In genomic region chr2:144724679-144725078, GRCm38 (mm10) we compare ENCODE assay signal across 11 mouse cellular contexts.
DNase-seq lines count a peak whose midpoint lies in the region; ATAC-seq and TF ChIP-seq lines count a peak whose summit lies in the region.
"Had no signal": no experiment of that assay in that cellular context is flagged by ENCODE, and none has a peak within 500 bp of the region (broad histone marks: within the 10 kb centered on the region; RNA-seq: fewer than 3 reads in every experiment).

No protein-coding gene starts in this region.

- peak; percentile 65; the same call in 1 of the 2 replicates for ATAC-seq in hindbrain, embryonic 14.5 days (ENCODE audit: low FRiP score)
- ATAC-seq in intestine, postnatal 0 days: no peak

- no peaks in the 10 kb centered on the region for H3K9me3 ChIP-seq in hindbrain, embryonic 14.5 days (ENCODE audit: control insufficient read depth, low read length)
- no peaks in the 10 kb centered on the region for H3K9me3 ChIP-seq in hindbrain, embryonic 10.5 days
- H3K9me3 ChIP-seq in CH12.LX (replicated peaks; ENCODE audit: low read length): no peaks in the 10 kb centered on the region
- H3K9me3 ChIP-seq in intestine, postnatal 0 days (ENCODE audit: control insufficient read depth): no peaks in the 10 kb centered on the region
- H3K9me3 ChIP-seq: heart, embryonic 15.5 days had no signal

- H3K4me2 ChIP-seq in hindbrain, embryonic 14.5 days (replicated peaks): no peak overlapping the region
- H3K4me2 ChIP-seq in CH12.LX (ENCODE audit: insufficient read depth, low read depth, poor library complexity, severe bottlenecking): no peak overlapping the region
- H3K4me2 ChIP-seq in intestine, postnatal 0 days (replicated peaks; ENCODE audit: low read depth): no peak overlapping the region
- H3K4me2 ChIP-seq: heart, embryonic 15.5 days had no signal

- no peak for DNase-seq in hindbrain, embryonic 14.5 days (ENCODE audit: low spot score)
- no peak for DNase-seq in hindbrain, embryonic 10.5 days (ENCODE audit: low spot score)
- peak; percentile 40 for DNase-seq in CH12.LX (ENCODE audit: extremely low read depth)
- peak; percentile 19 for DNase-seq in Muller cell, postnatal 12 days (ENCODE audit: inconsistent ontology term)
- DNase-seq in right cerebral cortex, postnatal 4 days: no peak
- DNase-seq in gastrocnemius, postnatal 10 days: no peak
- no peak for DNase-seq in heart, adult 11 months
- DNase-seq: cerebellum, adult 11 months; thymus, postnatal 36 days had no signal

- WGBS in hindbrain, embryonic 14.5 days: 88% methylated on average over 1 of the region's 1 CpGs
- 85% methylated on average over 1 of the region's 1 CpGs for WGBS in hindbrain, embryonic 10.5 days
- 96% methylated on average over 1 of the region's 1 CpGs for WGBS in intestine, postnatal 0 days

- TF ChIP-seq CTCF in CH12.LX (conservative IDR thresholded peaks at IDR 0.05 in 1 of 2, IDR thresholded peaks at IDR 0.05 in 1 of 2; ENCODE audit: low read depth in 2 of 2, low read length in 2 of 2): peak in 1 of 2 experiments; percentile 70; a peak in 3 of 4 replicates
- TF ChIP-seq CTCF in intestine, postnatal 0 days (IDR thresholded peaks at IDR 0.05; ENCODE audit: low read depth): peak; percentile 78

- no peak for TF ChIP-seq EP300 in CH12.LX (IDR thresholded peaks at IDR 0.05; ENCODE audit: low read length)

- no peaks in the 10 kb centered on the region for H3K79me2 ChIP-seq in CH12.LX (replicated peaks; ENCODE audit: control insufficient read depth, extremely low read depth, insufficient read depth, poor library complexity, severe bottlenecking)

- H3K27me3 ChIP-seq in hindbrain, embryonic 14.5 days (ENCODE audit: control insufficient read depth, insufficient read depth, low read length): no peaks in the 10 kb centered on the region
- no peaks in the 10 kb centered on the region for H3K27me3 ChIP-seq in hindbrain, embryonic 10.5 days (ENCODE audit: insufficient read depth, poor library complexity, severe bottlenecking)
- no peaks in the 10 kb centered on the region for H3K27me3 ChIP-seq in CH12.LX (replicated peaks)
- H3K27me3 ChIP-seq in intestine, postnatal 0 days (replicated peaks; ENCODE audit: control insufficient read depth, insufficient read depth, low read length): no peaks in the 10 kb centered on the region
- H3K27me3 ChIP-seq: heart, embryonic 15.5 days had no signal

- peak; percentile 68 for TF ChIP-seq RAD21 in CH12.LX (IDR thresholded peaks at IDR 0.05; ENCODE audit: low read depth, low read length)

- no peak for TF ChIP-seq POLR2A in CH12.LX (IDR thresholded peaks at IDR 0.05; ENCODE audit: low read depth, low read length)

- no peaks in the 10 kb centered on the region for H3K36me3 ChIP-seq in hindbrain, embryonic 14.5 days (replicated peaks; ENCODE audit: control insufficient read depth, insufficient read depth)
- no peaks in the 10 kb centered on the region for H3K36me3 ChIP-seq in hindbrain, embryonic 10.5 days
- peaks cover 0 to 1% of the 10 kb centered on the region in 2 experiments for H3K36me3 ChIP-seq in CH12.LX (replicated peaks in 1 of 2; ENCODE audit: control insufficient read depth in 1 of 2, insufficient read depth in 1 of 2, low read length in 1 of 2)
- no peaks in the 10 kb centered on the region for H3K36me3 ChIP-seq in intestine, postnatal 0 days (ENCODE audit: control insufficient read depth, insufficient read depth)
- H3K36me3 ChIP-seq: heart, embryonic 15.5 days had no signal

- H3K4me3 ChIP-seq in hindbrain, embryonic 14.5 days (replicated peaks; ENCODE audit: low read length): no peak overlapping the region
- H3K4me3 ChIP-seq in hindbrain, embryonic 10.5 days: no peak overlapping the region
- no peak overlapping the region for H3K4me3 ChIP-seq in CH12.LX (replicated peaks in 1 of 3; ENCODE audit: low read depth in 2 of 3, low read length in 2 of 3, poor library complexity in 1 of 3)
- no peak overlapping the region for H3K4me3 ChIP-seq in intestine, postnatal 0 days (ENCODE audit: low read depth, low read length)
- H3K4me3 ChIP-seq: heart, embryonic 15.5 days had no signal

- no peaks in the 10 kb centered on the region for H3K4me1 ChIP-seq in hindbrain, embryonic 14.5 days (replicated peaks; ENCODE audit: control insufficient read depth, insufficient read depth, low read length)
- H3K4me1 ChIP-seq in hindbrain, embryonic 10.5 days (replicated peaks): peaks cover 12% of the 10 kb centered on the region; the same call in 1 of the 2 replicates
- H3K4me1 ChIP-seq in CH12.LX (ENCODE audit: control insufficient read depth in 1 of 2, insufficient read depth in 2 of 2): peaks cover 0 to 7% of the 10 kb centered on the region in 2 experiments; a peak in 2 of 4 replicates
- no peaks in the 10 kb centered on the region for H3K4me1 ChIP-seq in intestine, postnatal 0 days (replicated peaks; ENCODE audit: control insufficient read depth, insufficient read depth, low read length)
- H3K4me1 ChIP-seq: heart, embryonic 15.5 days had no signal

- H3K27ac ChIP-seq in hindbrain, embryonic 14.5 days: no peak overlapping the region
- H3K27ac ChIP-seq in hindbrain, embryonic 10.5 days: no peak overlapping the region
- no peak overlapping the region for H3K27ac ChIP-seq in CH12.LX (ENCODE audit: insufficient read depth, low read depth)
- H3K27ac ChIP-seq in intestine, postnatal 0 days (ENCODE audit: low read depth, low read length): no peak overlapping the region
- H3K27ac ChIP-seq: heart, embryonic 15.5 days had no signal

- dilution Hi-C loops in CH12.LX (cut with MboI; ENCODE audit: extremely low pct_ligation_motif_present, extremely low pct_unique_long_range_greater_than_20kb, low sequenced_read_pairs): no loop called here

- no peak overlapping the region for H3K9ac ChIP-seq in hindbrain, embryonic 14.5 days
- no peak overlapping the region for H3K9ac ChIP-seq in CH12.LX (ENCODE audit: insufficient read depth, low read depth)
- no peak overlapping the region for H3K9ac ChIP-seq in intestine, postnatal 0 days (ENCODE audit: low read depth, low read length)
- H3K9ac ChIP-seq: heart, embryonic 15.5 days had no signal

- in situ Hi-C loops in CH12.LX (cut with MboI; ENCODE audit: low pct_ligation_motif_present, low pct_unique_long_range_greater_than_20kb, low sequenced_read_pairs): no loop called here

TF ChIP-seq in CH12.LX, 34 proteins besides CTCF, POLR2A, EP300 and RAD21:
- no peak for TF ChIP-seq MYC (IDR thresholded peaks at IDR 0.05; ENCODE audit: low read depth, low read length)
- TF ChIP-seq PAX5 (IDR thresholded peaks at IDR 0.05; ENCODE audit: low read length): no peak
- no peak for TF ChIP-seq ZMIZ1 (IDR thresholded peaks at IDR 0.05; ENCODE audit: low read depth, low read length)
- peak; percentile 59 for TF ChIP-seq SMC3 (IDR thresholded peaks at IDR 0.05; ENCODE audit: low read depth, low read length)
- TF ChIP-seq ZKSCAN1 (IDR thresholded peaks at IDR 0.05; ENCODE audit: borderline replicate concordance, low read depth, low read length): no peak

Comparison
In these comparisons a context has a peak if more than half of its experiments do, and no peak if none do; other contexts are left out.
1. DNase-seq: peak in CH12.LX (single experiment) and Muller cell, postnatal 12 days (single experiment); none in hindbrain, embryonic 14.5 days (single experiment), hindbrain, embryonic 10.5 days (single experiment), right cerebral cortex, postnatal 4 days (single experiment), gastrocnemius, postnatal 10 days (single experiment) and heart, adult 11 months (single experiment).